Mouse (Mus musculus) T-helper 17 cell (primary cell): ENCODE measurements at regions not wholly inside any gene's neighbourhood (a gene's known extent, or its start where the extent isn't known, plus 50 kb on each side); places are given as distances from the start of the nearest gene placed in this dataset.

ENCODE experiments used
- in situ Hi-C, 2 experiments: fragments of 300-600 bp; cut with MboI, MseI; formaldehyde crosslinking; loops; 1 replicate in 1 of 2; 2 replicates in 1 of 2; pipeline ENCODE4 v1.15.1; 2025; ENCODE audit warnings: high pct_unique_total_duplicates in 2 of 2

DNA sequence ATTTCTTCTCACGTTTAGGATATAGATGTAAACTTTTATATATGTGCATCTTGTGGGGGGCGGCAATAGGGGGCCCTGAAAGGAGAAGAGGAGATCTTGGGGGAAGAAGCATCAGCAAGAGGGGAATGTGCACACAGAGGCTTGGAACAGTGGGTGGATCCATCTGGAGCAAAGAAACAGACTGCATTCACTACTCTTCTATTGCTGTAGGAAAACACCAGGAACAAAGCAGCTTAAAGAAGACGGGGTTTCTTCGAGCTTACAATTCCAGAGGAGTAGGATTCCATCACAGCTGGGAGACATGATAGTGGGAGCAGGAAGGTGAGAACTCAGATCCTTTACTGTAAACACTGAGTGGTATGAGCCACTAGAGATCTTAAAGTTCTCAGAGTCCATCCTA lies 444.9 kb upstream of the BB014433 start:
- in situ Hi-C loops, result no loop called here

DNA sequence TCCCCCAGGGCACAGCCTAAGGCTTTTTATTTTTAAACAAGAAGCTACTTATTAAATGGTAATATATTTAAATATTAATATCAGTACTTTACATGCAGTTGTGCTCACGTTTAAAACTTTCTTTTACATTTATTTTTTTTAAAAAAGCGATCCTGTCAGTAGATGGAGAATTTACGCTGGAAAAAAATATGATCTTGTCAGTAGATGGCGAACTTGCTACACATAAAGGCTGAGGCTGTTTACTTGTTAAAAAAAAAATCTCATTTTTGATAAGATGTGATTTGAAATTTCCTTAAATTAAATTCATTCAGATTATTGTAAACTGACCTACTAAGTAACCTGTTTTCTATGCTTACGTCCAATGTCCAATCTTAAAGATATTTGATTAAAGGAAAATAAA lies 441.7 kb upstream of the BB014433 start:
- in situ Hi-C loops, result no loop called here

DNA sequence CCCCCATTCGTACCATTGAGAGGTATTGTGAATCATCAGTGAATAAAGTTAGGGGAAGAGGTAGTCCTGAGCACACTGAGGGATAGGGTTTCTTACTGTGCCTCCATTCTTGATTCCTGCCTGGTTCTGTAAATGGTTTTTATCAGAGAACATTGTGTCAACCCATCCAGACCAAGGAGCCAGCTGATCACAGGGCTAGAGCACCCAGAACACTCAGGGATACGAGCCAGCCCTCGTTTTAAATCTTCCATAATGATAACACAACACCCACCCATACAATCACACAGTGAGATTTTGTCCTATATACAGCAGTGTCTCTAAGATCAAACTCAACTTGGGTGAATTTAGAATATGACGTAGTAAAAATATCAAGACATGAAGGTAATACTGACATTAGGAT lies 424.7 kb upstream of the BB014433 start:
- in situ Hi-C loops, result no loop called here

DNA sequence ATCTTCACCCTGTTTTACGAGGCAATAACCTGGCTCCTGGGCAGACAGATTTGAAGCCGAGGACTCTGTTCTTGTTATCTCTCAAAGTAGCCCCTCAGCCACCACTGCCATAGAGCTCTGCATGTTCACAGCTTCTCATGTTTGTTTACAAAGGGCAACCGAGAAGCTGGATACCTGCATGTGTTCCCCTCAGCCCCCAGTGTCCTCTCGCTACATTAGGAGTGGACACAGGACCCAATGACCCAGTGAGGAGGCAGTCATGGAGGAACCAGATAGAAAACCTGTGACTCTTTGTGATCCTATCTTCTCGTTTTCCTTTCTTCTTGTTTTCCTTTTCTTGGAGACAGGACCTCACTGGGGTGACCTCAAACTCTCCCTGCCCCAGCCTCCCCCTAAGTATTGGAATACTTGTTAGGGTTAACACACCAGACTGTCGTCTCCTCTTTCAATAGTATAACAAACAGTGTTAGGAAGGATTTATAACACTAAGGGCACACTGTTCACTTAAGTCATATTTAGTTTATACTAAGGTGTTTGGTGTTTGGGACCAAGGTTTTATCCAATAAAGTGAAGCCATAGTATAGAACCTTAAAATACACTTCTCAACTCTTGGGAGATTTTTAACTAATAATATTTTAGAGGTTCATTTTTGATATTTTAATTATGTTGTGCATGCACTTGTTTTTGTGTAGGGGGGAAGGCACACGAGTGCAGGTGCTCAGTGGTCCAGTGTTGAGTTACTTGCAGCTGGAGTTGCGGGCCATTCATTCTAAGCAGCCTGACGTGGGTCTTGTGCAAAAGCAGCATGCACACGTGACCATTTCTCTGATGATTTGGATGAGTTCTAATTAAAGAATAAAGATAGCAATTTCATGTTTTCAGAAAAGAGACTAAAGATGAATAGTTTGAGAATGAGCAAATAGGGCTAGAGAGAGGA lies 422.9 kb upstream of the BB014433 start:
- in situ Hi-C loops, result no loop called here

DNA sequence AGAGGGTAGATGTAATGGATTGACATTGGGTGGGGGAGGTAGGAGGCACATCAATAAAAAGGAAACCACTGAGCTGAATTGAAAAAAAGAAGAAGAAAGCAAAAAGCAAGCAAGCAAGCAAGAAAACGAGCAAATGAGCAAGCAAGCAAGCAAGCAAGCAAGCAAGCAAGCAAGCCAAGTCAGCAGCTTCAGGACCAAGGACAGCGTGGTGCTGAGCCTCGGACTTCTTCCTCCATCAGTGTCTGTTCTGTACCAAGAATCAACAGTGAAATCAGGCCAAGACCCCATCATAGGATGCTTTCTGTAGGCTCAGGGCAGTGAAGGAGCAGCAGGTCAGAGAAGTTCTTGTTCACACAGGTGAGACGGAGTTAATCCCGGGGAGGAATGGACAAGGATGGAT lies 392.7 kb upstream of the BB014433 start:
- in situ Hi-C loops, result no loop called here

DNA sequence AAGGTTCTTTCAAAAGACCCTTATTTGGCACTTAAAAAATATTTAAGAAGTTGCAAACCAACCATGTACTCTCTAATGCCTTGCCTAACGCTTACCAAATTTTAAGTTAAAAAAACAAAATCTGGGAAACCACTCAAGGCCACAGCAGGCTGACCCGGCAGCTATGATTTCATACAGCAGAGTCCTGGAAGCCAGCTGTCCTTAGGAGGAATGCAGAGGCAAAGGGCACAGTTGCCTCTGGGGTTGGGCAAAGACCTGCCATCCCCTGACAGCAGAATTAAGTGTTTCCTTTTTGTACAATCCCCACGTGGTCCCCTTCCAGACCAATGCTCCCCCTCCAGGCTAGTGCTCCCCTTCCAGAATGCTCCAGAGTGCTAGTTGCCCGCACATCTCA lies 348.8 kb upstream of the BB014433 start:
- in situ Hi-C loops, result no loop called here

DNA sequence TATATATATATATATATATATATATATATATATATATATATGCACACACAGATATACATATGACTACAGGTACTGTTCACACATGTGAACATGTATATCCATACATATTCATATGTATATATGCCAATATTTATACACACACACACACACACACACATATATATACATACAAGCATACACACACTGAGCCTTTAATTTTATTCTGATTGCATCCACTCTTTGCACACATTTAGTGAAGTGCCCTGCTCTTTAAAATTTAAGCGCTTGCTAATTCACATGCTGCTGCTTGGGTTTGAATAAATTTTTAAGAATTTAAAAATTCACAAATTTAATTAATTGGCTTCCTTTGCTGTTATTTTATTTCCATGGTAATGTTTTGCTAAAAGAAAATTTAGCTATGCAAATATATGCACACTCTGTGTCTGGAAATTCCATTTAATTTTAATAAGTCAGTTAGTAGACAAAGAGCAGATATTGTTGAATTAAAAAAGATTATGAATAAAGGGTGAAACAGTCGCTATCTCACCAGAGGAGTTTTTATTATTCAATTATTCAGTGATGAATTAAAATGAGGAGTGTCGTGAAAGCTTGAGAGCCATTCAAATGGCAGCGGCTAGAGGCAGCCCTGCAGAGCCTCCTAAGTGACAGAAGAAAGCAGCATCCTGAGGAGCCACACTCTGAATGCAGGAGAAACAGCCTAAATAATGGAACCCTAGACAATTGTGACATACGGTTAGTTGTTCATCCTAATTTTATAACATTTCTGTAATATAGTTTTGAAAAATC lies 348.3 kb upstream of the BB014433 start:
- in situ Hi-C loops, result no loop called here

DNA sequence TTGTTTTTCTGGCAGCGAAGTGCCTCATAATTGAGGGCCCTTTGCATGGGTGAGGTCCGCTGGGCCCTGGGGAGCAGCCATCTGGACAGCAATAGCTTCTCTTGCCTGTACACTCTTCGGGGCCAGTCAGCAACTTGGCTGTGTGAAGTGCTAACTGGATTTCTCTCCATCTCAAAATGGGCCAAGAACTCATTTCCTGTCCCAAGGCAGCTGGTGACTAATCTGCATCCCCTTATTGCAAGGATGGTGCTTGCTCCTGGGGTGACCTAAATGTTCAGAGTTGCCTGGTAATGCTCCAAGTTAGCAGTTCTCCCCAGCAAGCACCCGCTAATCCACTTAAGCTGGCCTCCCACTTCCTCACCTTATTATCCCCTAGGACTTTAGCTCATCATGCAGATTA lies 346.2 kb upstream of the BB014433 start:
- in situ Hi-C loops, result no loop called here

DNA sequence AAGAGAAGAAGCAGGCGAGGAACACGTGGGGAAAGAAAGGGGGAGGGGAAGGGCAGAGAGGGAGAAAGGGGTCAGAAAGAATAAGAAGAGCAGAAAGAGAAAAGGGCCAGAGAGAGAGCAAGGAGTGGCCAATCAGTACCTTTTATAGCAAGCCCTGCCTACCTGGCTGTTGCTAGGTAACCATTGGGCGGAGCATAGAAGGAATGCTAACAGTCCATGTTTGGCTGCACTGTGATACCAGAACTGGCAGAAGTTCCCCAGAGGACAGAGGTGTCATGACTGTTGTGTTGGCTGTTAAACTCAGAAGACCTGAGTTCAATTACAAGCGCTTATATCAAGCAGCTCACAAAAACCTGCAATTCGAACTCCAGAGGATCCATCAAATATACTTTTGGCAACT lies 342.9 kb upstream of the BB014433 start:
- in situ Hi-C loops, result no loop called here

DNA sequence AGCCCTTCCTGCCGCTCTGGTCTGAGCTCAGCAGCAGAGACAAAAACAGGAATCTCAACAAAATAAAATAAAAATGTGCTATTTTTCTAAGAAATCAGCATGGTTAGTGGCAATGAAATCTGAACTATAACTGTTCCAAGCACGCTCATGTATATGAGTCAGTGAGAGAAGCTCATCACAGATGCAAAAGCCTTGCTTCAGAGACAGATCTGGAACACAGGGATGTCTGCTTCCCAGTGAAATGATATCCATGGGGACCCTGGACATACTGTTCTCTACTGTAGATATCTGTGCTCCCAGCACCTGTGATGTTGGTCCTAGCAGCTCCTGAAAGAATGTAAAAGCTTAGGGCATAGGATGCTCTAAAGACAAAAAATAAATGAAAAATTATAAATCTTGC lies 321.2 kb upstream of the BB014433 start:
- in situ Hi-C loops, result no loop called here

DNA sequence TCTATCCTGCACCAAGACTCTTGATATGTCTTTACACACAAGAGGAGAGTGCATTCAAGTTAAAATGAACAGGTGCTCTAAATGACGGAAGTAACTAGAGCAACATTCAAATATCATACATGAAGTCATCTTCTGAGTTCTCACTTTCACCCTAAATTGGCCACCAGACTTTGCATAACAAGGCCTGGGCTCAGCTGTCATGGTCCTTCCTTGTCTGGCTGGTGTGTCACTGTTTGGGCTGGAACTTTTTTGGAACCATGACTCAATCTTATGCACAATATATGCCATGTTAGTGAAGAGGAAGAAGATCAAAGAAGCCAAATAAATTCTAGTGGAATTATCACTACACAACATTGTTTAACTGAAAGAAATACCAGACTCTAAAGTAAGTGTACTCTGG lies 318.7 kb upstream of the BB014433 start:
- in situ Hi-C loops, result no loop called here

DNA sequence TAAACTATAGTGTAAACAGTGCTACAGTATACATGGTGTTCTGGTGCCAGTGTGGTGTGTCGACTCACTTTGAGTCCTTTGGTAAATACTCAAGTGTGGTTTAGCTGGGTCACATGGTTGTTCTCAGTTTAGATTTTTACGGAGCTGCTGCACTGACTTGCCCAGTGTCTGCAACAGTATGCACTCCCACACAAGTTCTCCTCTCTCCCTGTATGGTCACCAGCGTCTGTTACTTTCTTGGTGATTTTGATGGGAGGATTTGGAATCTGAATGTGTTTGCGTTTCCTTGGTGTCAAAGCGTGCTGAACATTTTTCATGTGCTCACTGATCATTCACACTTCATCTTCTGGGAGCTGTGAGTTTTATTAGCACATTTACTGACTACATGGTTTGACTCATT lies 298.3 kb upstream of the BB014433 start:
- in situ Hi-C loops, result no loop called here

DNA sequence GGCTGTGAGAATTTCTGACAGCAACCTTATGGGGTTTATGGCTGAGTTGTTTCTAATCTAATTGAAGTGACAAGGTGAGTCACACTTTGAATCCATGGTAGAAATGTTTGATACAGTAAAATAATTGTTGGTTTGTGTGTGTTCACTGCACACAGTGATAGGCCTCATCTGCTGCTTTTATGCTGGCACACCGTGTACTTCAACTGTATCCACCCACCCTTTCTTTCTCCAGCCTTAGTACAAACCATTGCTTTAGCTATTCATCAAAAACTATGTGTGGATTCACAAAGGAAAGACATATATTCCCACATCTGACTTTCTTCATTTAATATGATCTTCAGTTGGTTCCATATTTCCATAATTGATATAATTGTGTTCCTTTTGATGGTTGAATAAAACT lies 297.7 kb upstream of the BB014433 start:
- in situ Hi-C loops, result no loop called here

DNA sequence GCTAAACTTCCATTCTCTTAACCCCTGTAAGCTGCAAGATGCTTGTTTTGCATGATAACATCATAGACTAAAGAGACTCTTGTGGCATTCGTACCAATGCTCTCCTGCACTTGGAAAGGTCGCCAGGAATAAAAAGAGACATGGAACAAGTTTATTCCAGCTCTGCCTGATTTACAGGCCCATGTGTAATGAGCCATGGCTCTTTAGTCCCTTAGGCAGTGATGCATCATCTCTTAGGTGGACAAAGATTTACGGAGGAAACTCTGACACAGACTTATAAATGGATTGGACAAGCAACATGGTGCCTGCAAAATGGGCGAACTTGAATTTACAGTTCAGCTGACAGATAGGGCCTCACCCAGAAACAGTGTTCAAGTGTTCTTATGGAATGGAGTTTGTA lies 288.7 kb upstream of the BB014433 start:
- in situ Hi-C loops, result no loop called here

DNA sequence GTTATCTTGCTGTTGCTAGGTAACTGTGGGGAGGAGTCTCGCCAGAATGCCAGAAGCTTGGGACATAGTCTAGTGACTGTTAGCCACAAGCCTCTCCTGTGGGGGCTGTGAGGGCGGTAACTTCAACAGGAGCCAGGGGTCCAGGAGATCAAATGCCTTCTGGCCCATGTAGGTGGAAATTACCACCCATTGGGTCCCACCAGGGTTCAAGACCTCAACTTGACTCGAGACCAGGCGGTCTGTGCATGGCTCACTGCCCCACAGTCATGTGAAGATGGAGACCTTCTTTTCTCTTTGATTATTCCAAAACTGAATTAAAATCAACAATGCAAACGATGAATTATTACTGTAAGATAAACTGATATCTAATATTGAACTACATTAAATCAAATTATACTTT lies 281.4 kb upstream of the BB014433 start:
- in situ Hi-C loops, result no loop called here

DNA sequence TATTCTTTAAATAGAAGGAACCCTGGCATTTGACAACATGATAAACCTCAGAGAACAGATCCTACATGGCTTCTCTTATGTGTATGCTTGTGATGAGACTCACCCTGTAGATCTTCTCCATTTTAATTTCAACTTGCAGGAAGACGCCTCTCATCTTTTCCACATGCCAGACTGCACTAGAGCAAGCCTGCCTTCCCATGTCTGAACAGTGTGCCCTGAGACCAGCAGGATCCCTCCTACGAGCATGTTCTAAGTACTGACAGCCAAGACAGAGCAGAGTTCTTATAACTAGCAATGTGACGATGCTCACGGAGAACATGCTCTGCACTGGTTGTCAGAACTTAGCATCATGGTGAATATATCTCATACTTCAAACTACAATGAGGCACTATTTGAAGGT lies 277.5 kb upstream of the BB014433 start:
- in situ Hi-C loops, result no loop called here

DNA sequence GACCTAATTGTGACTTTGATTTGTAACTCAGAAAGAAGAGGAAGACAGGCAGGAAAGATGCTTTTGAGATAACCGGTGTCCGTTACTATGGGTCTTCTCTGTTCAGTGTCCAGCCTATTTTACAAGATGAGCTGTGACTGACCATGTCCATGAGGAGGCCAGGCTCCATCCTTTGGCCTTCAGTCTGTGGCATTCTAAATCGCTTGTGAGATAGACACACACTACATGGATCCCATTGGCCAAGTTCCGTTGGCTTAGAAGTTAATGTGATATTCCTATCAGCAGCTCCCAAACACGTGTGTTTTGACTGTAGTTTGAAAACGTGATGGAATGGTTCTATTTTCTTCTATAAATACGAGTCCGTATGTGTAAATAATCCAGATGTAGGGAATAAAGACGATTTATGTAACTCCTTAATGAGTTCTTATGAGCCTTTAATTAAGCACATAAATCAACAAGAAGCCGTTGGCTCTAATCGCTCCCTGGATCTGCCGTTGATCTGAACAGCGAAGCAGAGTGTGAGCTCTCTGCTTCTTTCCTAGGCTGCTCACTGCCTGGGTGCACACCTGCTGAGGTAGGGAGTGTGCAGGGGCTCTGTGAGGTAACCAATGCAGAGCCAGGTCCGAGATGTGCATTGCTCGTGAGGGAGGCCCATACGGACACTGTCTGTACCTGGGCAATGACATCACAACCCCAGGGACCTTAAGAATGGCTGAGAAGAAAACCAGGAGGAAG lies 272.4 kb upstream of the BB014433 start:
- in situ Hi-C loops, result no loop called here

DNA sequence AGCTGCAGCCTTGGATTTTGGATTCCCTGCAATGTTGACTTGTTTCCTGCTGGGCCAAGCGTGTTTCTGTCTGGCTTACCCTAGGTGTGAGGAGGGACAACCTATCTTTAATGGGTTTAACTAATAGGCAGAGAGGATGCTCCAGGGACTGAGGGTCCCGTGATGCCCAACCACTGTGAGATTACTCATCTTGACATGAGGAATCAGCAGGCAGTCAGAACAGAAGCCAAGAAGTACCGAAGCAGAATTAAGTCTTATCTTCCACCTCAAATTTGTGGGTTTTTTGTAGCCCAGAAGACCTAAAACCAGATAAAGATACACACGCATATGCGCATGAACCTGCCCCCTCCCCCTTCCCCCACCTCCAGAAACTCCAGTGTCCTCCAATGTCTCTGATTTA lies 267.6 kb upstream of the BB014433 start:
- in situ Hi-C loops, result no loop called here

DNA sequence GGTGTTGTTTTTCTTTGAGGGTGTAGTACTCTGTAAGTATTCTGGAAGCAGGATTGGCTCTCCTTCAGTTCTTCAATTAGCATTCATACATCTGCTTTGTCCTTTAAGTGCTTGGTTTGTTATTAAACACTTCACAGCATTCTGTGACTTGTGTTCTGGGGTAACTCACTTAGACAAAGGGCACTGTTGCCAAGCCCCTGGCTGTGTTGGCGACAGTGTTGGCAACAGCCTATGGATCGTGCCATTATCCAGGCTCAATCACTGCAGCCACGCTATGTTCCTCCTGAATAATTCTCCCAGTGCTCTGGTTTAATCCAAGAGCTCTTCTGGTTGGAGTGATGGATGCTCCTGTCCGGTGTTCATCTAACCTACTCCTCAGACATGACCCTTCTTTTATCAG lies 265.6 kb upstream of the BB014433 start:
- in situ Hi-C loops, result no loop called here

DNA sequence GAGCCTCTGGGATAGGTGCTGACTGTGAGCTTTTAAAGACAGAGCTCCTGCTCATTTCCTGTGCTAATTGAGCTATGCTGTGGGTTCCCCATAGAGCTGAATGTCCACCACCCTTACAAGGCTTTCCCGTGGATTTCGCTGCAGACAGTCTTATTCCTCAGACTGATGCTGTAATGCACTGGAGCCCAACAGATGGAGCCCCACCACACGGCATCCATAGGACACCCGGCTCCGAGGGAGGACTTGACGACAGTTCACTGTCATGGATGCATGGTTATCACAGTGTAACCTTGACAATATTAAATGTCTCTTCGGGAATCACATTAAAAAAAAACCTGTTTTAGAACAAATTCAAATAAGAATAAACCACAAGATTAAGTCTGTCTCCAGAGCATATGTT lies 265.2 kb upstream of the BB014433 start:
- in situ Hi-C loops, result no loop called here

DNA sequence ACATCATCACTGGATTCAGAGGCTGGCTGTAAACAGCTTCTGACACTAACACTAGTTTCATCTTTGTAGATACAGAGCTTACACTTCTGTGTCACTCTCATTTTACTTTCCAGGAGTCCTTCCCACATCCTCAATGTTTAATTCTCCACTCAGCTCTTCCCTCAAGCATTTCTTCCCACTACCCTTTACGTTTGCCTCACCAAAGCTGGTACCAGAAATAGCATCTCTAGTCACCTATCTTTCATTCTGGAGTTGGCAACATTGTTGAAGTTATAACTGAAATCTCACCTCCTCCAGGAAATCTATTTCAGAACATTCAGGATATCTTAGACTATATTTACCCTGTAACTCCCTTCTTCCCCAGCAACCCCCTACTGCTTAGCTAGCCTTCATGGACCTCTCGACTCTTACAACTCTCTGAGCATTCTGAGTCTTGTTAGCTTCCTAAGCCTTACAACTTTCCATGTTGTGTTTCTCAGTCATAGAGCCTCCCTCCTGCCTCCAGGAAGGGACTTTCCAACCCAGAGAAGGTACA lies 258.3 kb upstream of the BB014433 start:
- in situ Hi-C loops, result no loop called here

DNA sequence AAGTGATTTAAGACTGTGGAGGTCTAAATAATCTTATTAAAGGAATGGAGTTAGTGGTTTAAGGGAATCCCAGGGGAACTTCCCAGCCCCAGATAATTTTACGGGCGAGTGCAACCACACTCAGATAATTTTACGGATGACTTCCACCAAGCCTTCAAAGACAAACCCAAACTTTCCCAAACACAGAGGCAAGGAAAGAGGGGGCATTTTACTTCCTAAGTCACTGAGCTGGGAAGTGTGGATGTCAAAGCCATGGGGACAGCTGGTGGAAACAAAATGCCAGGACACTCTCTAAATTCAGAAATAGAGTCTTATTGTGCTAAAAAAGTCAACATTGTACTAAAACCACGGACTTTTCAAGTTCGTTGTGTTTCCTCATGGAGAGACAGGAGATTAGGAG lies 227.9 kb upstream of the BB014433 start:
- in situ Hi-C loops, result no loop called here
